Mouse (Mus musculus) layer of hippocampus, adult 2 months (tissue): Measurements from ENCODE around the gene Adad2. TPM values are rescaled to one million over a fixed set of nuclear protein-coding genes. Genes with fewer than 3 reads are reported as not detected.

Experiments used
- DNase-seq, 2 experiments: peaks; one replicate each; pipeline ENCODE4 v3.0.0; 2022; ENCODE audit warnings: low spot score in 2 of 2
- H3K27ac ChIP-seq: fragments of 200-600 bp; 2 replicates; pipeline ENCODE4 v1.8.1; 2022
- H3K4me3 ChIP-seq: fragments of 200-600 bp; 2 replicates; pipeline ENCODE4 v1.8.1; 2022; ENCODE audit warnings: mild to moderate bottlenecking
- CTCF ChIP-seq: fragments of 200-600 bp; conservative IDR thresholded peaks from 2 replicates; pipeline ENCODE4 v1.8.1; 2022; ENCODE audit warnings: antibody characterized with exemption, mild to moderate bottlenecking, moderate library complexity
- total RNA-seq, 2 experiments: library from RNA; stranded (reverse); gene quantifications; 2 replicates each; pipeline ENCODE4 v1.2.3; 2021

Adad2 gene
- total RNA-seq, 2 experiments from 2014 or later = 0.47 to 0.87 TPM

DNA sequence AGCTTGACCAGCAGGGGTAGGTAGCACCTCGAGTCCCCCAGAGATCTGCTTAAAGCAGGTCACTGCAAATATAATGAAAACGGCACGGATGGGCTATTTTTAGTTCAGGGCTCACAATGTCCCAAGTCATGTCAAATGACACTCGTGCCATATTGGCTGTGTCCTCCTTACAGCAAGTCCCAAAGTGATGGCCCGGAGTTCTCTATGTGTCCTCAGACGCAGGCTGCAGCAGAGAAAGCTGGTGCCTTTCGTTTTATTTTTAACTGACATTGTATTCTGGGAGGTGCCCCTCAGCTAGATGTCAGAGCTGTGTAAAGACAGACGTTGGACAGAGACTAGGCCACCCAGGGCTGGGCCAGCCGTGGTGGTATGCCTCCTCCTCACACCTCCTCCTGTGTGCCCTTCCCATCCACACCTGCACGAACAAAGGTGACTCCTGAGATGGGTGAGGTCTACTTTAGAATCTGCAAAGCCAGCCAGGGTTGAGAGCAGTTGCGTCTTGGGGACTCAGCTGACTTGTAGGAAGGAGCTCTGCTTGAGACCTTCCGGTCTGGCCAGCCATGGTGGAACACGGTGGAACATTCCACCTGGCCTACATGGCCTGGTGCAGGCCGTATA, 8.4 kb downstream of the Adad2 start:
- Histone ChIP-seq H3K27ac (no peak overlapping the region), H3K4me3 (no peak overlapping the region)
- no peak for TF ChIP-seq CTCF
- DNase-seq = no peak

DNA sequence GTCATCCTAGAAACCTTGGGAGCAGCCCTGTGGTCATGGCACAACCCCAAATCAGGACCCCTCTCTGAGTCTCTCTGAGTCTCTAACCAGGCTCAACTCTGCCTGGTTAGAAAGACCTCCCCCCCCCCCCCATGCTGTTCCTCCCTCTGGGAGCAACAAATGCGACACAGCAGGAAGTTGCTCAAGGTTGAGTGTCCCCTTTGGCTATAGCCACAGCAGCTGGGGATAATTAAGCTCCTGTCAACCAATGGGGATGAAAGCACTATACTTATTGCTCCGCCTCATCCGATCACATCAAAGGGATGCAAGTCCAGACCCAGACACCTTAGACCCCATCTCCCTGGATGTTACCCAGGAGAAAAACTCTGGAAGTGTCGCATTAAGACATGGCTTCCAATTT, 10.0 kb downstream of the Adad2 start:
- DNase-seq = no peak
- TF ChIP-seq CTCF = no peak
- Histone ChIP-seq H3K4me3 (no peak overlapping the region), H3K27ac (no peak overlapping the region)

DNA sequence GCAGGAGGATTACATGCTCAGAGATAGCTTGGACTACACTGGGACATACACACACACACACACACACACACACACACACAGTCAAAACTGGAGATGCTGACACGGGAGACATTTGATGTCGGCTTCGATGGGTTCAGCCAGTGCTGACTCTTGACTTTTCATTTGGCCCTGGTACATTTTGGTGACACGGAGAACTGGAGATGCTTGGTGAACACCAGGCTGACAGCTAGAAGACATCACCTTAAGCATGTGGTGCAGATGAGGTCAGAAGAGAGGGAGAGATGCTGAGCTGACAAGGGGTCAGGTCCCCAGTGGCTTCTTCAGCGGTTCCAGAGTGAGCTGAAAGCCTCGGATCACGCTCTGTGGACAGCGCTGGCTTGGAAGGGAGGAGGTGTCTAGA, 10.5 kb downstream of the Adad2 start:
- Histone ChIP-seq H3K4me3 (no peak overlapping the region), H3K27ac (no peak overlapping the region)
- no peak for TF ChIP-seq CTCF
- DNase-seq = no peak

DNA sequence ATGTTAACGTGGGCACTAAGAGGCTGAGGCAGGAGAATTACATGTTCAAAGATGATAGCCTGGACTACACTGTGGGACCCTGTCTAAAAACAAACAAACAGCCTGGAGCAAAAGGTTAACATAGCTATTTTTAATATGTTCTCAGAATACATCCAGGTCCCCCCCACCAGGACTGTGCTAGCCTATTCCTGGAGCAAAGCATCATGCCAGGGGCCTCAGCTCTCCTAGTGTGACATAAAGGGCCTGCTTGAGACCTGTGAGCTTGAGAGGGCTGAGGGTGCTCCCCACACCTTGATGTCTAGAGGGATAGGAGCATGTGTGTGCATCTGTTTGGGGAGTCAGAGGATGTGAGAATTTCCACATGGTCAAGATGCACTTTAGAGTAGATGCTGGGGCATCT, 11.2 kb downstream of the Adad2 start:
- H3K27ac ChIP-seq = no peak overlapping the region
- H3K4me3 ChIP-seq = no peak overlapping the region
- DNase-seq = no peak
- no peak for TF ChIP-seq CTCF

DNA sequence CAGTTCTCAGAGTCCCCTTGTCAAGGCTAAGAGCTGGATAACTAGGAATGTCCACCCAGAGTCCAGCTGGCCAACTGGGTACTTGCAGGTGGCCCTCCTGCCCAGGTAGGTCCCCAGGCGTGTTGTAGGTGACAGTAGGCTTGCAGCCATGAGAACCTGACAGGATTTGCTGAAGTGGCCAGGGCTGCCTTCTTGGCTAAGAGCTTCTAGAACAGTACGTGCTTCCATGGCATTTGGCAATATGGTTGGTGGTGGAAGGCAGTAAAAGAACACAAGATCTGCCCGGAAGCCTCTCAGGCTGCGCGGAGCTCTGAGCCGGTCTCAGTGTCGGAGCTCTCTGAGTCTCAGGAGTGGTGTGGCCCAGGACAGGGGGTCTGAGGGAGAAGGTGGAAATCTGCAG, 12.4 kb downstream of the Adad2 start:
- H3K27ac ChIP-seq = no peak overlapping the region
- no peak for DNase-seq
- TF ChIP-seq CTCF = no peak
- H3K4me3 ChIP-seq = no peak overlapping the region

DNA sequence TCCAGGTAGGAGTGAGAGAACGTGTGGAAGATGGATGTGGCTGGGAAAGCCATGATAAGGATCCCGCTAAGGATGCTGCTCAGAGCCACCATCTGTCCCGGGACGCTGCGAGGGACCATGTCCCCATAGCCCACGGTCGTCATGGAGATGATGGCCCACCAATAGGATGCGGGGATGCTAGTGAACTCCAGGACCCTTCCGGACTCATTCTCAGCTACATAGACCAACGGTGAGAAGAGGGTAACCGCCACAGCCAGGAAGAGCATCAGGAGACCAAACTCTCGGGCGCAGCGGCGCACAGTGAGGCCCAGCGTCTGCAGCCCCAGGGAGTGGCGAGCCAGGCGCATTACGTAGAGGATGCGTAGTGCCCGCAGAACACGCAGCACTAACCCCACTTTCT, 13.2 kb downstream of the Adad2 start:
- no peak for TF ChIP-seq CTCF
- no peak for DNase-seq
- Histone ChIP-seq H3K4me3 (no peak overlapping the region), H3K27ac (no peak overlapping the region)

DNA sequence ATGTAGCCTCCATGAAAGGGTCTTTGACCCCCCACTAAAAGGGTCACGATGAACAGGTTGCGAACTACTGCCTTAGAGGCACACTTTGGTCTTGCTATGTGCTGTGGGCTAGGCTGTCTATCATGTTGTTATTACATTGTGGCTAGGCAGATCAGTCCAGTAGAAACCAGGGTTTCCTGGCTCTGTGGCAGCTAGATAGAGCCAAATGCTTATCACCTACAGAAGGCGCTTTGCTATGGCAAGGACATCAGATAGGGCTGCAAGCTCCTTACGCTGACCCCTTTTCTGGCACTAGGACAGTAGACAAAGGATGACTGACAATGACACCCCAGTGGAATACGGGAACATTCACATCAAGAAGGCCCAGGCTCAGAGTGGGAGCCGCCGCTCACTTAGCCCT, 14.7 kb downstream of the Adad2 start:
- Histone ChIP-seq H3K27ac (no peak overlapping the region), H3K4me3 (no peak overlapping the region)
- no peak for TF ChIP-seq CTCF
- no peak for DNase-seq

DNA sequence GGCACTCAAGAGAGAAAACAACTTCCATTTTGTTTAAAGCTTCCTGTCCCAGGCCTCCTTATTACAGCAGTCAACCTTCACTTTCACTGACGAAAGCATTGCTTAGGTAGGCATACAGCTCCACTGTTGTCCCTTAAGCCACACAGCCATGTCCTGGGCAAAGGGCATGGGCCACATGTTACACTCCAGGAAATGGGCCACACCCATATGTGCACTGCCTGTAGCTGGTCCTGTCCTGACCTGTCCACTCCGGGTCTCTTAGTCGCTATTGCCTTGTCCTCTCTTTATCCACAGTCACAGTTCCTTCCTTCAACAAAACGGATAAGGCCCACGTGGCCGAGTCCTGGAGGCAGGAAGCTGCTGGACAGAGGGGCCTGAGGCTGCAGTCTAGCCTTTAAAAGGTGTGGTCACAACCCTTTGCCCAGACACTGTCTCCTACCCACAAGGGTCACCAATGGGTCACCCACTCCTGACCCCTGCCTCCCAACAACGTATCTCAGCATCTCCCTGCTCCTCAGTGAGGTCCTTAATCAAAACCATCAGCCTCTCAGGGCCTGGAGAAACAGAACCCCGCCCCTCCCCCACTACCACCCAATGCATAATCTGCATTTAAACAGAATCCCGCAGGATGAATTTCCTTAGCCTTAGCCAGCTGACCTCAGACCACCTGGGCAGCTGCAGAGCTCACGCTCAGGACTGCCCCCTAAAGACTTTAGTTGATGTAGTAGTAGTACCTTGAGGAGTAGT, 15.2 kb downstream of the Adad2 start:
- no peak overlapping the region for H3K27ac ChIP-seq
- no peak overlapping the region for H3K4me3 ChIP-seq
- no peak for TF ChIP-seq CTCF
- no peak for DNase-seq

DNA sequence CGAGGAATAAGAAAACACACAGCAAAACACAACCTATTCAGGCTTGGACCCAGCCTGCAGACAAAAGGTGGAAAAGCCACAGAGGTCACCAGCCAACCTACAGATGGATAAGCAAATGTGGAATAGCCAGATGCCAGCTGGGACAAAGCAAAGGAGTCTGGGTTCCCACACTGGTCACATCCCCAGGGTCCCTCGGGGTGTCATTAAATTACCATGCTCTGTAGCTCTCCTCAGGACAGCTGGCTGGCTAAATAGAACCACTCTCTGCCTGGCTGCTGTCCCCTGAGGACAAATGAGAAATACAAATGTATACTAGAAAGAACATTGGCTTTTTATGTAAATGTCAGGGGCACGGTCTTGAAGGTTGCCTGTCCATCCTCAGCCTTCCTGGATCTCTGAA, 18.3 kb downstream of the Adad2 start:
- H3K4me3 ChIP-seq = no peak overlapping the region
- DNase-seq = no peak
- no peak for TF ChIP-seq CTCF
- no peak overlapping the region for H3K27ac ChIP-seq

DNA sequence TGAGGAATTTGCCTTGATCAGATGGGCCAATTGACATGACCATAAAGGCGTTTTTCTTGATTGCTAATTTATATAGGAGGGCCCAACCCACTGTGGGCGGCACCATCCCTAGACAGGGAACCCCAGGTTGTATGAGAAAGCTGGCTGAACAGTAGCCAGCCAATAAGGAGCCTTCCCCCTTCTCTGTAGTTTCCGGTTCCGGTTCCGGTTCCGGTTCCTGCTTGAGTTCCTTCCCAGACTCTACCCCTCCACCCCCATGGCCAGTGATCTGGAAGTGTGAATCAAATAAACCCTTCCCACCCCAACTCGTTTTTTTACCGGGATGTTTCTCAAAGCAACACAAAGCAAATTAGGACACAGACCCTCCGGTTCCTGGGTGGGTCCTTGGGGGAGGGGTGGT, 19.7 kb downstream of the Adad2 start:
- TF ChIP-seq CTCF = no peak
- H3K27ac ChIP-seq = no peak overlapping the region
- DNase-seq = no peak
- H3K4me3 ChIP-seq = no peak overlapping the region

DNA sequence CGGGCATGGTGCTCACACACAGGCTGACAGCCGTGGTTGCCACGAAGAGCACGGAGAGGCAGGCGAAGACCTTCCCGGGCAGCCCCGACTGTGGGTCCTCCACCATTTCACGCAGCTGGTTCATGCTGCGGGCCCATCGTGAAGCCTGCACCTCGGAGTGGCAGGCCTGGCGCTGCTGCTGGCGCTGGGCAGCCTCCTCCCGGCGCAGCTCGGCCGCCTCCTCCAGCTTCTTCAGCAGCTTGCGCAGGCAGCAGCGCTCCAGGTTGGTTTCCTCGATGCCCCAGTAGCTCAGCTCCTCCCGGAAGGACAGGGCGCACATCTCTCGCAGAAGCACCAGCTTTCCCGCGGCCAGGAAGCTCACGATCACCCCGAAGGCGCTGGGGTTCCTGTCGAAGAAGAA, 20.4 kb downstream of the Adad2 start:
- TF ChIP-seq CTCF = no peak
- DNase-seq = no peak
- Histone ChIP-seq H3K4me3 (no peak overlapping the region), H3K27ac (no peak overlapping the region)

DNA sequence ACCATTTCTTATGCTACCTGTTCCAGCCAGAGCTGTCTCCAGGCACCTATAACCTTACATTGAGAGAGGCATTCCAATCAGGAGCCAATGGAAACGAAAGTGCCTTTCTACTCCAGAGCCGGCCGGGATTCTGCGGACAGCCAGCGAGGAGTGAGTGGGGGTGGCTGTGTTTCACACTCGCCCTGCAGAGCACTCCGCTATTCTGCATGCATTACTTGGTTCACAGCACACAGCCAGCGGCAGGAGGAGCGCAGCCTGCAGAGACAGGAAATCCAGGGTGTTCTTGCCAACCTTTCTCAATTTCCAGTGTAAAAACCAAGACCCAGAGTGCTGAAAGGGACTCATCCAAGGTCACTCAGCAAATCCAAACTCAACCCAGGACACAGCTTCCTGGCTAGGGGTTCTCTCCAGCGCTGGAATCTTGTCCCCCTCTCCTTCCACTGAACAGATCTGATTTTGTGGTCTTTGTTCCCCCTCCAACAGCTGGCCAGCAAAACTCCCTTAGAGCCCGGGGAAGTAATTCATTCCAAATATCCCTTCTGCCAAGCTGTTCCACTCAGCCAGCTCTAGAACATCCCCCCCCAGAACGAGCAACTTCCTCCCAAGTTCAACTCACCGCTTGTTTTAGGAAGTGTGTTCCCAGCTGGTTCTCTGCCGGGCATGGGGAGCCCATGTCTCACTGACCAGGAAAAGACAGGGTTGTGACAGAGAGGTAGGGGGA, 22.2 kb downstream of the Adad2 start:
- Histone ChIP-seq H3K27ac (0 out of 2 replicates have a peak overlapping the region, but pooled peaks have one; percentile 5), H3K4me3 (no peak overlapping the region)
- no peak for DNase-seq
- TF ChIP-seq CTCF = no peak

DNA sequence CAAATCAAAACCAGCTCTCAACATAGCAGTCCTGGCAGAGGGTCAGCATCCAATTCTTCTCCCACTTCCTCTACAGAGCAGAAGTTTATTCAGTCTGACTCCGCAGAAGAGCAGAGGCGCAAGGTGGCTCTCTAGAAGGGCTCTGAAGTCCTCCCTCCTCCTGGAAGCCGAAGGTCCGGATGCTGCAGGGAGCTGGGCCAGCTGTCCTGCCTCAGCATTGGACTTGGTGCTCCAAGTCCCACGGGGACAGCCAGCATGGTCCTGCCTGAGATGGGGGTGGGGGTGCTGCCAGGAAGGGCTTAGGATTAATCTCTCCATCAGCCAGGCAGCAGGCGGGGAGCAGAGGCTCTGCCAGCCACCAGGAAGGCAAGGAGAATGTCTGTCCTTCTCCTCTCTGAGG, 22.8 kb downstream of the Adad2 start, which contains the start of gene Kcng4:
Gene Kcng4 (minus strand): TSS at position 303 of the 400 bp plus-strand sequence.
- TF ChIP-seq CTCF = no peak
- DNase-seq = no peak
- Histone ChIP-seq H3K4me3 (no peak within 1 kb of the TSS), H3K27ac (0 out of 2 replicates have a peak within 1 kb of the TSS, but pooled peaks have one; percentile 5)
